Mouse (Mus musculus): ENCODE data around the gene Ilf3. TPM values are rescaled to one million over a fixed set of nuclear protein-coding genes. Genes with fewer than 3 reads are reported as not detected.

The Ilf3 gene
- total RNA-seq, 2 experiments from 2014 or later = 83.8 TPM

DNA sequence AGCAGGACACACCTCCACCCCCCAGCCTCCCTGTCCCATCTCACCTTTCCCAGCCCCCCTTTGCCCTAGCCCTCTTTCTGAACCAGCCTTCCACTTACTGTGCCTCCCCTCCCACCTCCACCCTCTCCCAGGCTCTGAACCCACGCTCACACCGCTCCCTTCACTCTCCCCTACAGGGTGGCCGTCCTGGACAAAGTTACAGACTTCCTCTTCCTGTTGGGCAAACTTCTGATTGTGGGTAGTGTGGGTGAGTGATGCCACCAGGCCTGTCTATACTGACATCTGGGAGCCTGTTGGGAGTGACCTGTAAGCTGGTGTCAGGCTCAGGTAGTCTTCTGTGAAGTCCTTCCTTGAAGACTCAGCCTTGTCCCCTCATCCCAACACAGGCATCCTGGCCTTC lies 19.5 kb upstream of the Ilf3 start:
- H3K4me3 ChIP-seq = no peak overlapping the region
- no peak overlapping the region for H3K27ac ChIP-seq
- no peak for TF ChIP-seq CTCF (IDR thresholded peaks at IDR 0.05)
- intact Hi-C loops (cut with DNase I) = no loop called here
- DNase-seq (ENCODE audit: extremely low spot score in 1 of 2, low spot score in 2 of 2) = no peak

DNA sequence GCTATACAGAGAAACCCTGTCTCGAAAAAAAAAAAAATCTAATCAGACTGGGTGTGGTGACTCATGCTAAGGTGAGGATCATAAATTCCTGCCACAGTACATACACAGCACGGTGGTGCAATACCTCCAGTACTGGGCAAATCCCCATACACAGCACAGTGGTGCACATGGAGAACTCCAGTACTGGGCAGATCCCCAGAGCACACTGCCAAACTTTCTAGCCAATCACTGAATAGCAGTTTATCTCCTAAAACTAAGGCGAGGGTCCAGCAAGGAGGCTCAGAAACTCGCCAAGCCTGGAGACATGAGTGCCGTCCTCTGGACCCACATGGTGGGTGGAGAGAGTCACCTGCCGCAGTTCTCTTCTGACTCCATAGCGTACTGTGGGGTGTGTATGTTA lies 16.5 kb upstream of the Ilf3 start:
- H3K4me3 ChIP-seq = no peak overlapping the region
- DNase-seq (ENCODE audit: extremely low spot score in 1 of 2, low spot score in 2 of 2) = no peak
- H3K27ac ChIP-seq = no peak overlapping the region
- intact Hi-C loops (cut with DNase I) = no loop called here
- no peak for TF ChIP-seq CTCF (IDR thresholded peaks at IDR 0.05)

DNA sequence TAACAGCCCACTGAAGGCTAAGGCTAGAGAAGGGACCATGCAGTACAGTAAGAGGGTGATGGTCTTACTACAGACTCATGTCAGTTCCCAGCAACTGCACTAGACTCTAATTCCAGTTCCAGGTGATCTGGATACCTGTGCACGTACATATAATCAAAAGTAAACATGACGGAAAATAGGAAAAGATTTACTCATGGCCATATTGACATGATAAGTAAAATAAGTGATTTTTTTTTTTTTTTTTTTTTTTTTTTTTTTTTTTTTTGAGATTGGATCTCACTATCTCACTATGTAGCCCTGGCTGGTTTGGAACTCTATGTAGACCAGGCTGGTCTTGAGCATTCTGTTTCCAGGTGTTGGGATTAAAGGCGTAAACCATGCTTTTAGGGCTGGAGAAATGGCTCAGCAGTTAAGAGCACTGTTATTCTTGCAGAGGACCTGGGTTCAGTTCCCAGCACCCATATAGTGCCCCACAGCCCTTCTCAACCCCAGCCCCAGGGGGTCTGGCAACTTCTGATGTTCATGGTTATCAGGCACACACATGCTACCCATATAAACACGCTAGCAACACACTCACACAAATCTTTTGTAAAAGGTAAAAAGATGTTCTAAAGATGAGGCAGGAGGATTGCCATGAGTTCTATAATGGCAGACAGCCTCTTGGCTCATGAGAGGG lies 15.8 kb upstream of the Ilf3 start:
- no peak overlapping the region for H3K27ac ChIP-seq
- TF ChIP-seq CTCF (IDR thresholded peaks at IDR 0.05) = no peak
- intact Hi-C loops (cut with DNase I) = no loop called here
- no peak overlapping the region for H3K4me3 ChIP-seq
- DNase-seq (ENCODE audit: extremely low spot score in 1 of 2, low spot score in 2 of 2) = no peak

DNA sequence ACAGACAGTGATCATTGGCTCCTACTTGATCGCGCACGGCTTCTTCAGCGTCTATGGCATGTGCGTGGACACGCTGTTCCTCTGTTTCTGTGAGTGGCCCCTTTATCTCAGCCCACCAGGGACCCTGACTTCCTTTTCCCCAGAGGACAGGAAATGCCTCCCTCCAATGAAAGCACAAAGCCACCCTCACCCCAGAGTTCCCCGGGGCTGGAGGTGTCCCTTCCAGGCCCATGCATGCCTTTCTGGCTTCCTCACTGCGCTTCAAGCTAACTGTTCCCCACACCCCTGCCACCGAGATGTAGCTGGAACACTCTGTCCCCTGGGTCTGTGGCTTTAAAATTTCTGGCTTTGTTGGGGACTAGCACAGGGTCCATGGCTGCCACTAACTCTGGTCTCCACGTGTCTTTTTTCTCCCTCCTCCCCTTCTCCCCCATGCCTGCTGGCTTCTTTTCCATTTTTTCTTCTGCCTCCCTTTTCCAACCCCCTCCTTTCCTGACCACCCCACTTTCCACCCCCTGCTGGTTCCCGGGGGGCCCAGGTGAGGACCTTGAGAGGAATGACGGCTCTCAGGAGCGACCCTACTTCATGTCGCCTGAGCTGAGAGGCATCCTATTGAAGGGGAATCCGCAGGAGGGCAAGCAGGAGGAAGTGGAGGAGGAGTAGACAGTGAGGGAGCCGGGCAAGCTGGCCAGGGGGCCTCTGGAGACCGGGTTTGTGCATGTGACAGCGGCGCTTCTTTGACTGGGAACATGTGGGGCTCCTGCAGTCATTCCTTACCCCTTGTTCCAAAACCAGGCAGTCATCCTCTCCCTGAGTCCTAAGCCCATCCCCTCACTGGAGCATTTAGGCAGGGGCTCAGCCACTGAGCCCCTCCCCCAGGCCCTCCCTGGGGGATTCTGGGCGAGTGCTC lies 15.0 kb upstream of the Ilf3 start:
- DNase-seq (ENCODE audit: extremely low spot score in 1 of 2, low spot score in 2 of 2) = no peak
- TF ChIP-seq CTCF (IDR thresholded peaks at IDR 0.05) = no peak
- intact Hi-C loops (cut with DNase I) = no loop called here
- Histone ChIP-seq H3K27ac (no peak overlapping the region), H3K4me3 (no peak overlapping the region)

DNA sequence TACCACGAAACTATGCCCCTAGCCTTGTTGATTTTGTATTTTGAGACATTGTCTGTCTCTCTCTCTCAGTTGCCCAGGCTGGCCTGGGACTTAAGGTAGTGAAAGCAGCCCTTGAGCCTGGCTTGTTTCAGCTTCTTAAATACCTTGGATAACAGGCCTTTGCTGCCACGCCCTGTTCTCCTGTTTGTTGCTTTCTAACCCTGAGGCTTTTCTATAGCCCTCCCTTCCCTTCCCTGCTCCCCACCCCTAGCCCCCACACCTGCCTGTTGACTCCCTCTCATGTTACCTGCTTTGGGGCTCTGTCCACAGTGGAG lies 14.3 kb upstream of the Ilf3 start:
- Histone ChIP-seq H3K4me3 (no peak overlapping the region), H3K27ac (no peak overlapping the region)
- intact Hi-C loops (cut with DNase I) = no loop called here
- no peak for TF ChIP-seq CTCF (IDR thresholded peaks at IDR 0.05)
- DNase-seq (ENCODE audit: extremely low spot score in 1 of 2, low spot score in 2 of 2) = no peak

DNA sequence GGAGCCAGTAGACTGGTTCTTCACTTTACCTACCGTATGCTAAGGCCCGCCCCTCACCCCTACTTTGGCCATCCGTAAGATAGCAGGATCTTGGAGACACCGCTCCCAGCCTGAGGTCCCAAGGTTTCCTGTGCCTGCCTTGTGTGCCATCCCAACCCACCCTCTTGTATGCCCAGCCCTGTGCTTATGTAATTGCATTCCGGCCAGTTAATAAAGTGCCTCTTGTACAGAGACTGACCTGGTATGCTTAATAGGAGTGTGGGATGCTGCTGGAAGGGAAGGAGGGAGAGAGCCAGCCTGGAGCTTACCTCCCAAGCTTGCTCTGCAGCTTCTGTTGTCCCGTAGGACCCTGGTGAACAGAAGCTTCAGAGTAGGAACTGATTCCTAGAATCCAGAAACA lies 12.9 kb upstream of the Ilf3 start:
- no peak for DNase-seq (ENCODE audit: extremely low spot score in 1 of 2, low spot score in 2 of 2)
- H3K4me3 ChIP-seq = no peak overlapping the region
- intact Hi-C loops (cut with DNase I) = no loop called here
- TF ChIP-seq CTCF (IDR thresholded peaks at IDR 0.05) = no peak
- H3K27ac ChIP-seq = no peak overlapping the region

DNA sequence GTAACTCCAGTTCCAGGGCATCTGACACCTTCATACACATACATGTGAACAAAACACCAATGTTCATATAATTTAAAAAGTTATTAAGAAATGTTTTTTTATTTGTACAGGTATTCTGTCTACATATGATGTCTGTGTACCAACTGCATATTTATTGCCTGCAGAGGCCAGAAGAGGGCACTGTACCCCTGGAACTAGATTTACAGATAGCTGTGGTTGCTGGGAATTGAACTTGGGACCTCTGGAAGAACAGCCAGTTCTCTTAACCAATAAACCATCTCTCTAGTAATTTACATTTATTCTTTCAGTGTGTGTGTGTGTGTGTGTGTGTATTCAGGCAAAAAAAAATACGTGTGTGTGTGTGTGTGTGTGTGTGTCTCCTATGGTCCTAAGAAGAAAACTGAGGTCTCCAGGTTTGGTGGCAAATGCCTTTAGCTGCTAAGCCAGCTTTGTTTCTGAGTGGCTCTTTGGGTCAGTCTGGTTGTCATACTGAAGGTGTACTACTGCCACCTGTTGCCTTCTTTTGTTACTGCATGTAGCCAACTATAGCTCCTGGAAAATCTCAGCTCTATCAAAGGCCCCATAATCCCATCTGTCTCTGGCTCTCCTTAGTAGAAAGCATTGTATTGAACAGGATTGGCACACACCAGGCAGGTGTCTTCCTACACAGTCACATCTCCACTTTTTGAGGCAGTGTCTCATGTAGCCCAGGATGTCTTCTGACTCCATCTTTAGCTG lies 10.5 kb upstream of the Ilf3 start:
- no peak overlapping the region for H3K27ac ChIP-seq
- intact Hi-C loops (cut with DNase I) = loop anchor here (1.0 kb wide), 1 partner anchor 44 kb away; no protein-coding TSS in a partner anchor
- DNase-seq (ENCODE audit: extremely low spot score in 1 of 2, low spot score in 2 of 2) = peak; percentile 49 to 52
- TF ChIP-seq CTCF (IDR thresholded peaks at IDR 0.05) = peak; percentile 65
- H3K4me3 ChIP-seq = no peak overlapping the region

DNA sequence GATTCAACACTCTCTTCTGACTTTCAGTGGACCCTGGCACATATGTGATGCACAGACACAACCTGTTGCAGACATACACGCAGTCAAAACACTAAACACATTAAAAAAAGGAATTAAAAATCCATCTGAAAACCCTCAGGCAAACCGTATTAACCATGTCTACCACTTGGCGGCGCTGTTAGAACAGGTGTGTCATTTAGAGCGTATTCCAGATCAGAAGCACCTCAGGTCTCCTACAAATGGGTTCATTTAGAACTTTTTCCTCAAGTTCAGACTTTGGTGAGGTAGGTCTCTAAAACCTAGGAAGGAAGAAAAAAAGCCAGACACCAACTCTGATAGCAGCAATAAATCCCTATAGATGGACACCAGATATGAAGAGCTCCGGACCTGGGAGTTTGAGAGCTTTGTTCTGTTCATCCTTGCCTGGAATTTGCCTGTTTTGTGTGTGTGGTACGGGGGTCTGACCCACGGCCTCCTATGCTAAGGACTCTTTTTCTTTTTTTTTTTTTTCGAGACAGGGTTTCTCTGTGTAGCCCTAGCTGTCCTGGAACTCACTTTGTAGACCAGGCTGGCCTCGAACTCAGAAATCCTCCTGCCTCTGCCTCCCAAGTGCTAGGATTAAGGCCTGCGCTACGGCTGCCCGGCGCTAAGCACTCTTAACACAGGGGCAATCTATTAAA lies 990 bp upstream of the Ilf3 start:
- peak; percentile 49 to 66 for DNase-seq (ENCODE audit: extremely low spot score in 1 of 2, low spot score in 2 of 2)
- intact Hi-C loops (cut with DNase I) = loop anchor here (1.0 to 5.0 kb wide), 5 partner anchors 44 to 180 kb away; partner anchors contain the start of genes Carm1 and Cdkn2d
- Histone ChIP-seq H3K4me3 (peak overlapping the region; percentile 45), H3K27ac (peak overlapping the region; percentile 92)
- TF ChIP-seq CTCF (IDR thresholded peaks at IDR 0.05) = peak; percentile 81

DNA sequence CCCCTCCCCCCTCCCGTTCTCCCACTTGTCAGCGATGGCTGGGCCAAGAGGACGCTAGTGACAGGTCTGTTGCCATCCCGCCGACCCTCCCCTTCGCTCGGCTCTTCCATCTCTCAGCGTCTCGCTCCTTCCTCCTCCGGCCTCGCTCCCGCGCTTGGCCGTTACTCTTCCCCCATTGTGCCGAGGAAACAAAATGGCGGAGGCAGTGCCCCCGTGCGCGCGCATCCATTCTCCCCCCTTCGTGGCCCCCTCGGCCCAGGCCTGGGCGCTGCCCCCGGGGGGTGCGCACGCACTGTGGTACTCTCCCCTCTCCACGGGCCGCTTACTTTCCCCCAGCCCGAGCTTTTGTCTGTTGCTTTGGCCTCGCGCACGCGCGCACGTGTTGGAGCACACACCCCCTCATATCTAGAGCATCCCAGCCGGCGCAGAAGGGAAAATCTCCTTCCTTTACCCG lies 487 bp downstream of the Ilf3 start:
- peak overlapping the region; percentile 92 for H3K27ac ChIP-seq
- peak overlapping the region; percentile 93 for H3K4me3 ChIP-seq
- intact Hi-C loops (cut with DNase I) = loop anchor here (5.0 kb wide), 2 partner anchors 76 to 126 kb away; partner anchors contain the start of gene Cdkn2d
- no peak for TF ChIP-seq CTCF (IDR thresholded peaks at IDR 0.05)
- DNase-seq (ENCODE audit: extremely low spot score in 1 of 2, low spot score in 2 of 2) = peak; percentile 64 to 67

DNA sequence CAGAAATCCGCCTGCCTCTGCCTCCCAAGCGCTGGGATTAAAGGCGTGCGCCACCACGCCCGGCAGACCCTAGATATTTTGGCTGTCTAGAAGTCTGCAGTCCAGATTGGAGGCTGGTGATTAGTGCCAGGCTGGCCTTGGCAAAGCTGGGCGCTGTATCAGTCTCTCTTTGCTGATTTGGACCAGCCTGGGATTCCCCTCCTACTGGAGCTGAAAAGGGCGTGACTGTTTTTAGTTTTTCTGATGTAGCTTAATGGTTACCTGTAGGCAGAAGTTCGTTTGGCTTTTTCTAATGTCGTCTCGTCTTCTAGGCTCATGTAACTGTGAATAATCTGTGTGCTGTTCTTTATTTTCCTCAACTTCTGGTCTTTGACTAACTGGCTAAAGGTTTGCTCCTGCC lies 1.4 kb downstream of the Ilf3 start:
- intact Hi-C loops (cut with DNase I) = loop anchor here (5.0 kb wide), 2 partner anchors 77 to 127 kb away; partner anchors contain the start of gene Cdkn2d
- no peak for DNase-seq (ENCODE audit: extremely low spot score in 1 of 2, low spot score in 2 of 2)
- Histone ChIP-seq H3K4me3 (peak overlapping the region; percentile 93), H3K27ac (no peak overlapping the region)
- no peak for TF ChIP-seq CTCF (IDR thresholded peaks at IDR 0.05)

DNA sequence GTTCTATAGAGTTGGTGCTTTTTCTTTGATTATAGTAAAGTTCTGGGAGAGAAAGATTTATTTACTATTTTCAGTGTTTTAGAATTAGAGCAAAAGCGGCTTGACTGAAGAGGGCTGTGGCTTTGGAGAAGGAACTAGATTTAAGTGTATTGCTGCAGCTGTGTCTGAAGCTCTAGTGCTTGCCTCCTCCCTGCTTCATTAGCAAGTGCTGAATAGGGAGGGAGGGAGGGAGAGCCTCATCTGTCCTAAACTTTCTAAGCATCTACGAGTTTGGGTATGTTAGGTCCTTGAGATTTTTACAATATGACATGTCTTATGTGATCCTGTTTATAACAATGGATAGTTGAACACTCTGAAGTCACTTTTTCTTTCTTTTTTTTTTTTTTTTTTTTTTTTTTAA lies 3.2 kb downstream of the Ilf3 start:
- TF ChIP-seq CTCF (IDR thresholded peaks at IDR 0.05) = no peak
- H3K4me3 ChIP-seq = no peak overlapping the region
- H3K27ac ChIP-seq = no peak overlapping the region
- intact Hi-C loops (cut with DNase I) = no loop called here
- DNase-seq (ENCODE audit: extremely low spot score in 1 of 2, low spot score in 2 of 2) = no peak

All from left cerebral cortex, adult 2 months (tissue).